Mouse (Mus musculus): ENCODE data around the gene Pparg.

DNA sequence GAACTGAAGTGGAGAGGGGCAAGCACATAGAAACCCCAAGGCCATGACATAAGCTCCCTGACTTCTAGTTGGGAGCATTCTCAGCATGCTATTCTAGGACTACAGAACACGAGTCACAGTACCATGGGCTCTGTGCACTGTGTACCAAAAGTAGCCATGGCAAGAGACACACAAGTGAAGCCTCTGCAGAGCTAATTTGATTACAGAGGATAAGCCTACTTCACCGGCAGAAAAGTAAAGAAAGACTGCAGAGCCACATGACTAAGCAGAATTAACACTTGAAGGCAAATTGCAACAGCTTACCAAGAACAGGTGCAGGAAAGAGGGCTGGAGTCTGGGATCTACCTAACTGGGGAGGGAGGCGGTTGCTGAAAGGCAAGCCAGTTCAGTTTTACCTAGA lies 103.9 kb downstream of the Pparg start:
- TF ChIP-seq POLR2A (IDR thresholded peaks at IDR 0.05; ENCODE audit: borderline replicate concordance, control insufficient read depth, low read depth, low read length) (no peak), CTCF (IDR thresholded peaks at IDR 0.05; ENCODE audit: control insufficient read depth, insufficient read depth, low read length) (no peak)

All from bone marrow, adult 2 months (tissue).